Mouse (Mus musculus): ENCODE measurements around the gene Rab3il1. TPM values are rescaled to one million over a fixed set of nuclear protein-coding genes. Genes with fewer than 3 reads are reported as not detected.

The Rab3il1 gene
- total RNA-seq, 2 experiments from 2014 or later: 10.4 to 12.1 TPM

GRCm38 (mm10) chr19:9982151-9982851, 19.2 kb upstream of the Rab3il1 start:
- intact Hi-C loops (cut with DNase I): no loop called here
- DNase-seq: peak; percentile 97

- intact Hi-C loops (cut with DNase I): no loop called here
Observed at GRCm38 (mm10) chr19:9982852-9983542, 18.5 kb upstream of the Rab3il1 start.

GRCm38 (mm10) chr19:9984111-9985055, 17.1 kb upstream of the Rab3il1 start:
- no peak for DNase-seq
- intact Hi-C loops (cut with DNase I): no loop called here

More at GRCm38 (mm10) chr19:9982852-9983542, 18.5 kb upstream of the Rab3il1 start:
- peak; percentile 72 to 82 for DNase-seq

GRCm38 (mm10) chr19:9985190-9985899, 16.1 kb upstream of the Rab3il1 start:
- intact Hi-C loops (cut with DNase I): no loop called here
- DNase-seq: no peak

- no peak for DNase-seq
- intact Hi-C loops (cut with DNase I): no loop called here
Observed at GRCm38 (mm10) chr19:9985900-9986421, 15.5 kb upstream of the Rab3il1 start.

- intact Hi-C loops (cut with DNase I): no loop called here
- no peak for DNase-seq
Observed at GRCm38 (mm10) chr19:9987192-9987591, 14.3 kb upstream of the Rab3il1 start.

- intact Hi-C loops (cut with DNase I): no loop called here
Observed at GRCm38 (mm10) chr19:9987593-9987992, 13.9 kb upstream of the Rab3il1 start.

GRCm38 (mm10) chr19:9989171-9989883, 12.1 kb upstream of the Rab3il1 start:
- DNase-seq: peak in 1 of 2 experiments; percentile 57
- intact Hi-C loops (cut with DNase I): no loop called here

More at GRCm38 (mm10) chr19:9987593-9987992, 13.9 kb upstream of the Rab3il1 start:
- no peak for DNase-seq

GRCm38 (mm10) chr19:9989884-9990256, 11.6 kb upstream of the Rab3il1 start:
- intact Hi-C loops (cut with DNase I): no loop called here
- no peak for DNase-seq

GRCm38 (mm10) chr19:9991304-9991703, 10.2 kb upstream of the Rab3il1 start:
- peak; percentile 82 to 91 for DNase-seq
- intact Hi-C loops (cut with DNase I): loop anchor here (1.0 kb wide), 1 partner anchor 75 kb away; no protein-coding TSS in a partner anchor

- intact Hi-C loops (cut with DNase I): no loop called here
- DNase-seq: no peak
Observed at GRCm38 (mm10) chr19:9992011-9992958, 9.2 kb upstream of the Rab3il1 start.

GRCm38 (mm10) chr19:9993036-9993656, 8.3 kb upstream of the Rab3il1 start:
- intact Hi-C loops (cut with DNase I): no loop called here
- DNase-seq: peak; percentile 90 to 96

GRCm38 (mm10) chr19:9997204-9998062, 4.0 kb upstream of the Rab3il1 start:
- no peak for DNase-seq
- intact Hi-C loops (cut with DNase I): no loop called here

GRCm38 (mm10) chr19:9998063-9998416, 3.4 kb upstream of the Rab3il1 start:
- intact Hi-C loops (cut with DNase I): no loop called here

GRCm38 (mm10) chr19:9998736-9999486, 2.6 kb upstream of the Rab3il1 start:
- intact Hi-C loops (cut with DNase I): no loop called here
- DNase-seq: no peak

More at GRCm38 (mm10) chr19:9998063-9998416, 3.4 kb upstream of the Rab3il1 start:
- no peak for DNase-seq

GRCm38 (mm10) chr19:10000330-10000729, 1.1 kb upstream of the Rab3il1 start:
- DNase-seq: peak; percentile 54 to 73

More at GRCm38 (mm10) chr19:10000330-10000729, 1.1 kb upstream of the Rab3il1 start:
- intact Hi-C loops (cut with DNase I): loop anchor here (1.0 to 2.0 kb wide), 3 partner anchors 22 to 198 kb away; no protein-coding TSS in a partner anchor

Measured in heart, postnatal 10 days (tissue).